Mouse (Mus musculus) liver, adult 2 months (tissue): ENCODE results near the gene D630039A03Rik. TPM values are rescaled to one million over a fixed set of nuclear protein-coding genes. Genes with fewer than 3 reads are reported as not detected.

Source experiments
- DNase-seq: peaks from one replicate; pipeline ENCODE4 v3.0.0-alpha.2; 2011; ENCODE audit warnings: low read depth, low spot score; ENCODE audit errors: extremely low read depth
- H3K27ac ChIP-seq: fragments of 200-500 bp; replicated peaks from 2 replicates; pipeline ENCODE4 v1.5.1; 2012; ENCODE audit warnings: low read depth, mild to moderate bottlenecking, control low read depth, inconsistent platforms, low read length; ENCODE audit not compliant: insufficient read depth
- H3K27me3 ChIP-seq: fragments of 200-500 bp; 2 replicates; pipeline ENCODE4 v1.6.1; 2012; ENCODE audit warnings: mild to moderate bottlenecking, moderate library complexity, low read length, inconsistent platforms; ENCODE audit not compliant: control insufficient read depth, insufficient read depth
- H3K36me3 ChIP-seq: fragments of 200-500 bp; 2 replicates; pipeline ENCODE4 v1.6.1; 2012; ENCODE audit warnings: low read length, inconsistent platforms; ENCODE audit not compliant: control insufficient read depth, insufficient read depth
- H3K4me1 ChIP-seq: fragments of 200-500 bp; 2 replicates; pipeline ENCODE4 v1.6.1; 2011; ENCODE audit warnings: low read length; ENCODE audit not compliant: control insufficient read depth, insufficient read depth
- H3K4me3 ChIP-seq: fragments of 200-500 bp; 2 replicates; pipeline ENCODE4 v1.5.1; 2011; ENCODE audit warnings: low read depth, mild to moderate bottlenecking, control low read depth, low read length, moderate library complexity; ENCODE audit not compliant: insufficient read depth
- H3K79me2 ChIP-seq: fragments of 200-500 bp; 2 replicates; pipeline ENCODE4 v1.6.1; 2012; ENCODE audit warnings: inconsistent platforms, mild to moderate bottlenecking, low read length, moderate library complexity; ENCODE audit not compliant: control insufficient read depth, insufficient read depth
- H3K9ac ChIP-seq: fragments of 200-500 bp; 2 replicates; pipeline ENCODE4 v1.6.1; 2012; ENCODE audit warnings: low read depth, mild to moderate bottlenecking, control low read depth, inconsistent platforms, low read length
- CTCF ChIP-seq: fragments of 200-500 bp; IDR thresholded peaks from 2 replicates; pipeline ENCODE4 v1.5.1; 2011; ENCODE audit warnings: low read depth, low read length, control low read depth
- POLR2A ChIP-seq: fragments of 200-500 bp; IDR thresholded peaks from 2 replicates; pipeline ENCODE4 v1.6.1; 2011; ENCODE audit warnings: low read length, control low read depth; ENCODE audit not compliant: insufficient read depth; ENCODE audit errors: extremely low read depth
- WGBS: fragments of 180-500 bp; shearing (Covaris S2); methylation state at CpG from one replicate; pipeline ENCODE4 v1.1.7; 2018; 5-methylcytosine and 5-hydroxymethylcytosine counted together
- polyA plus RNA-seq: library from polyadenylated mRNA; depleted of rRNA; stranded (reverse); fragments of >200 nt; gene quantifications from 2 replicates; pipeline ENCODE4 v1.2.3, GENCODE M21; 2012
- total RNA-seq: library from RNA; depleted of rRNA; stranded (reverse); fragments of >200 nt; gene quantifications from 2 replicates; pipeline ENCODE4 v1.2.3, GENCODE M21; 2014

Gene D630039A03Rik
- total and polyA plus RNA-seq, 2 experiments, result 3.2 to 14.3 TPM

DNA sequence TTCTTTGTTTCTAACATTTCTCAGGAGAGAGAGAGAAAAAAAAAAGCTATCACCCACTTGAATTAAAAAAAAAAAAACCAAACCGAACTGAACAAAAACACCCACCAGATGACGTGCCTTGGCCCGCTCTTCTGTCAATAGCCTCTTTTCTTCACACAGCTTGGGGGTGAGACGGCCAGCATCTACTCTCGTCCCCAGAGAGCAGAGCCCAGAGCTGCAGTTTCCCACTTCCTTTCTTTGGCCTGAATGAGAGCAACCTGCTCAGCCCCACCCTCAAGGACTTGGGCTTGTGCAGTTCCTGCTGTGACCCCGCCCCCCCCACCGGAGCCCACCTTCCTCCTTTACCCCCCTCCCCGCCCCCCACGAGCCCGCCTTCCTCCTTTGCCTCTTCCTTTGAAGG lies 48.6 kb downstream of the D630039A03Rik start:
- 71% methylated on average over 10 of the region's 10 CpGs for WGBS
- H3K27ac ChIP-seq, result no peak overlapping the region
- DNase-seq, result no peak

DNA sequence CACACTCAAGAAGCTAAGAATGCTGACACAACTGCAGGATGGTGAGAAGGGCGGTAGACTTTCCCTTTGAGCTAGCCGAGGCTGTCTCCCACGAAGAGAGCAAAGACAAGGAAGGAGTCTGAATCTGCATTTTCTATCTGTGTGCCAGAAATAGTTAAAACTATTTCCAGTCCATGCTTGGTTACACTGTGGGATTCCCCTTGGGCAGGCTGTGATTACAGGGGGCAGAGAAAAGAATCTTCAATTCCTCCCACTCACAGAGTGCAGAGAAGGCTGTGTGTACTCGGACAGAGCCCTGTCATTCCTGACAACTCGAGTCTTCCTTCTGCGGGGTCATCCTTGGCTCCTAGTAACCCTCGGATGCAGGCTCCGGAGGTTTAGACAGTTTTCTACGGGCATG lies 49.1 kb downstream of the D630039A03Rik start:
- peaks cover 7% of the 10 kb centered on the region for H3K4me1 ChIP-seq
- TF ChIP-seq POLR2A (no peak), CTCF (no peak)
- H3K27me3 ChIP-seq, result no peaks in the 10 kb centered on the region
- no peak overlapping the region for H3K9ac ChIP-seq
- DNase-seq, result no peak
- peaks cover 2% of the 10 kb centered on the region; the same call in 1 of the 2 replicates for H3K79me2 ChIP-seq
- no peak overlapping the region for H3K4me3 ChIP-seq
- no peak overlapping the region; the same call in 1 of the 2 replicates for H3K27ac ChIP-seq
- H3K36me3 ChIP-seq, result no peaks in the 10 kb centered on the region
- 67% methylated on average over 9 of the region's 9 CpGs for WGBS

More for the DNA sequence above, 48.6 kb downstream of the D630039A03Rik start:
- Histone ChIP-seq H3K36me3 (no peaks in the 10 kb centered on the region), H3K4me1 (peaks cover 5% of the 10 kb centered on the region), H3K4me3 (no peak overlapping the region), H3K79me2 (peaks cover 2% of the 10 kb centered on the region; the same call in 1 of the 2 replicates), H3K9ac (no peak overlapping the region), H3K27me3 (no peaks in the 10 kb centered on the region)
- TF ChIP-seq POLR2A (no peak), CTCF (no peak)

DNA sequence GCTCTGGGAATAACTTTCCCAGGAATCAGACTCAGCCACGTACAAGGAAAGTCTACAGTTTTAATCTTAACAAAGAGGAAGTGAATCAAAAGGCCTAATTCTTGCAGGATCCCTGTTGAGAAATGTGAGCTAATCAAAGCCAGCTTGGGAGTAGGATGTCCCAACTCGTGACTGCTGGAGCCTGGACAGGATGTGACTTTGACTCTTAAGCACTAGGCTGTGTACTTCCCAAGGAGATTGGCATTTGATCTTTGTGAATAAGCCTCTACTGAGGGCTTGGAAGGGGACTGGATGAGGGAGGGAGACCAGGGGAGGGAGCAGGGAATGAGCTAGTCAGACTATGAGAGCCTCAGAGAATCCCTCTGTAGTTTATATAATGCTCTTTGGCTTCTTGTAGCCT lies 50.0 kb downstream of the D630039A03Rik start:
- Histone ChIP-seq H3K36me3 (no peaks in the 10 kb centered on the region), H3K4me3 (no peak overlapping the region), H3K27ac (peak overlapping the region; percentile 31), H3K79me2 (peaks cover 2% of the 10 kb centered on the region; the same call in 1 of the 2 replicates), H3K4me1 (peaks cover 8% of the 10 kb centered on the region), H3K9ac (no peak overlapping the region), H3K27me3 (no peaks in the 10 kb centered on the region)
- WGBS, result 63% methylated on average over 2 of the region's 2 CpGs
- TF ChIP-seq CTCF, result no peak
- DNase-seq, result peak; percentile 50

DNA sequence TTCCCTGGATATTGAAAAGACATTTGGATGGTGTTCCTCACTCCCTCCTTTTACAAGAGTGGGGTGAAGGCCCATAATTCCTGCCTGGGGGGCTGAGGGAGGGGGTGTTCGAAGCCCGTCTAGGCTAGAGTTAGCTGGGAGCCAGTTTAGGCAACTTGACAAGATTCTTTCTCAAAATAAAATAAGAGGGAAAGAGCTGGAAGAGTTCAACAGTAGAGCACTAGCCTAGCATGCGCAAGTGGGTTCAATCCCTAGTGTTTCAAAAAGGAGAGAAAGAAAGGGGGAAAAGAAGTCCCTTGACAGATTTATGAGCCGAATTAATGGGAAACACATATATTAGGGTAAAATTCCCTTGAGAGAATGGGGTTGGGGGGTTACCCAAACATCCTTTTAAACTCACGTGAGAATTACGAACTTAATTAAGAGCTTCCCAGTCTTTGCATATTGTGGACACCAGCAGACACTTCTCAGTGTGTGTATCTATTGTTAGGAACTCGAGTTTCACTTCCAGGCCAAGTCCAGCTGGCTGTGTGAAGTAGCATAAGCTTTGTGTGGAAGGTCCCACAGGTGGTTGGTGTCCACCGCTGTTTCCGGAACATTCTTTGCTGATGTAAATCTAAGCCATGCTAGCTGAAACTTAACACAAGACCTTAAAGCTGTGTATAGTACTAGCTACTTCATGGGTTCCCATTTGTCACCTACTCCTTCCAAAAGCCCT lies 53.7 kb downstream of the D630039A03Rik start:
- Histone ChIP-seq H3K27ac (no peak overlapping the region), H3K4me3 (no peak overlapping the region), H3K9ac (no peak overlapping the region), H3K36me3 (peaks cover under 1% of the 10 kb centered on the region; the same call in 1 of the 2 replicates), H3K4me1 (peaks cover 10% of the 10 kb centered on the region), H3K27me3 (no peaks in the 10 kb centered on the region), H3K79me2 (peaks cover 5% of the 10 kb centered on the region; the same call in 1 of the 2 replicates)
- 87% methylated on average over 9 of the region's 9 CpGs for WGBS
- TF ChIP-seq POLR2A (no peak), CTCF (no peak)
- DNase-seq, result no peak

GRCm38 (mm10) chr4:57861856-57862255 lies 54.2 kb downstream of the D630039A03Rik start:
- Histone ChIP-seq H3K4me1 (peaks cover 9% of the 10 kb centered on the region), H3K4me3 (no peak overlapping the region), H3K9ac (no peak overlapping the region), H3K27ac (no peak overlapping the region), H3K36me3 (peaks cover 2% of the 10 kb centered on the region; the same call in 1 of the 2 replicates), H3K79me2 (peaks cover 6% of the 10 kb centered on the region; the same call in 1 of the 2 replicates), H3K27me3 (no peaks in the 10 kb centered on the region)
- TF ChIP-seq CTCF, result no peak
- no peak for TF ChIP-seq POLR2A
- WGBS, result 70% methylated on average over 8 of the region's 8 CpGs
- no peak for DNase-seq

DNA sequence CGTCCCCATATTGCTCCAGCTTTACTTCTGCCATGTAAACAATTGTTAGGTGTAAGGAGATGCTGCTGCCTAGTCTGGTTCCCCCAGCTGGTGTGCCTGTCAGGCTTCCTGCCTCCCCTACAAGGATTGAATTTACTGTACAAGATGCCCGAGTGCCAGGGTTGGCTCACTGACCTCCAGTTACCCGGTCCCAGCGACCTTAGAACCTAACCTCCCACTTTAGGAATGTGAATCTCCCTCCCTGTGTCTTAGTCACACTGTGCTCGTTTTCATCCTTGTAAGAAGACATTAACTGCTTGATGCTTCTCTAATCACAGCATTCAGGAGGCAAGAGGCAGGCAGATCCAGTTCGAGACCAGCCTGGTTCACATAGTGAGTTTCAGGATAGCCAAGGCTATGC lies 54.9 kb downstream of the D630039A03Rik start:
- Histone ChIP-seq H3K4me1 (peaks cover 7% of the 10 kb centered on the region; the same call in 1 of the 2 replicates), H3K79me2 (peaks cover 10% of the 10 kb centered on the region; the same call in 1 of the 2 replicates), H3K27me3 (no peaks in the 10 kb centered on the region), H3K4me3 (no peak overlapping the region), H3K9ac (no peak overlapping the region), H3K36me3 (peaks cover 2% of the 10 kb centered on the region; the same call in 1 of the 2 replicates), H3K27ac (no peak overlapping the region)
- TF ChIP-seq CTCF (no peak), POLR2A (no peak)
- DNase-seq, result no peak
- 74% methylated on average over 6 of the region's 6 CpGs for WGBS
